Mouse (Mus musculus) lung, adult 2 months (tissue): ENCODE data around the gene Mras.

ENCODE experiments used
- CTCF ChIP-seq: fragments of 200-500 bp; IDR thresholded peaks from 2 replicates; pipeline ENCODE4 v1.5.1; 2011; ENCODE audit warnings: mild to moderate bottlenecking, low read length, control low read depth; ENCODE audit not compliant: insufficient read depth
- POLR2A ChIP-seq: fragments of 200-500 bp; IDR thresholded peaks from 2 replicates; pipeline ENCODE4 v1.6.1; 2011; ENCODE audit warnings: low read depth, mild to moderate bottlenecking, control low read depth, low read length, borderline replicate concordance; ENCODE audit errors: extremely low read depth

DNA sequence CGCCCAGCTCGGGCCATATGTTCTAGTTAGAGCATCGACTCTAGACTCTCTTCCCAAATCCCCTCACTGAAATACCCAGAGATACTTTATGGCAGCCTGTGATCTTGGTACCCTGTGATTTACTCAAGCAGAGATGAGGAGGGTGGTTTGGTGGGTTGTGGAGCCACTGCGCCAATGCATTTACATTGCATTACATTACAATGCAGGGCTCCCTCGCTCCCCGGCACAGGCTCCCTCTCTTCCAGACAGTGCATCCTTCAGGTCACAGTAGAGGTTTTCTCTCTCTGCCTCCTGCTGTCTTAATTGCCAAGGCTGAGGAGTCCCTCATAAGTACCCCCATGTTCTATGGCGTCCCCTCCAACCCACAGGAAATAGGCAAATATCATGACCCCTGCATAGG lies 68.8 kb downstream of the Mras start:
- no peak for TF ChIP-seq CTCF
- TF ChIP-seq POLR2A, result no peak
